Mouse (Mus musculus) liver, embryonic 14.5 days (tissue): ENCODE results near the gene Syt1.

Experiments used
- CTCF ChIP-seq: IDR thresholded peaks from 2 replicates; pipeline ENCODE4 v1.5.1; 2016; ENCODE audit warnings: antibody characterized with exemption, low read depth, control low read depth
- EP300 ChIP-seq: IDR thresholded peaks from 2 replicates; pipeline ENCODE4 v1.6.1; 2016; ENCODE audit warnings: antibody characterized with exemption, low read depth

DNA sequence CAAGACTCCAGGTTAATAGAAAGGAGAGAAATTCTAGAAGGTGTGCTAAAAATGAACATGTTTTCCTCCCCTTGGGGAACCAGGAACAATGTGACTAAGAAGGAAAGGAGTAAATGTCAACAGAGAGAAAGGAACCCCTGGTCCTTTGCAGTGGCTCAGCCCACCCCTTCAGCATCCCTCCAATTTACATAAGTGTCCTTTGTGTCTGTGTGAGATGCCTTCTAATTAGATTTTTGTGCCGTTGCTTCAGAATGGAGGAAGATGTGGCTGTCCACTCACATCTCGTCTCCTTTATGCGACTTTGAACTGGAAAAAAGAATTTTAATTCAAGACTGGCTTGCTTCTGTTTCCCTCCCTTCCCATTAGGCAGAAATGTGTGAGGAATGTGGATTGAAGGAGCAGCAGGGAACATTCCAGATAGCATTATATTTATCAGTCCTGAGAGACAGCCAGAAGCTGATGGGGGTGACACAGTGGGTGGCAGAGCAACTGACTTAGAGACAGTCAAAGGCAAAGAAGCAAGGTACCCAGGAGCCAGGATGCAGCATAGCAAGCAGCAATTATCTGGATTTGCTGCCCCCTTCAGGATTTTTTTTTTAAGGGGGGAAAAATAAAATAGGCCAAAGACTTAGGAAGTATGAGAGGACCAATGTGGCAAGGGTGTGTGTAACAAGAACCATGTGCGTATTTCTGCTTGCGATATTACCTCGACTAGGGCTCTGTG is 486.3 kb downstream of the Syt1 start:
- TF ChIP-seq CTCF (no peak), EP300 (no peak)
